Mouse (Mus musculus) bone marrow, adult 2 months (tissue): ENCODE measurements around the gene Ranbp9.

Experiments
- CTCF ChIP-seq: fragments of 200-500 bp; IDR thresholded peaks from 2 replicates; pipeline ENCODE4 v1.5.1; 2011; ENCODE audit warnings: low read length, control low read depth; ENCODE audit not compliant: control insufficient read depth, insufficient read depth
- POLR2A ChIP-seq: fragments of 200-500 bp; IDR thresholded peaks from 2 replicates; pipeline ENCODE4 v1.6.1; 2011; ENCODE audit warnings: low read depth, mild to moderate bottlenecking, control low read depth, low read length, borderline replicate concordance; ENCODE audit not compliant: control insufficient read depth

DNA sequence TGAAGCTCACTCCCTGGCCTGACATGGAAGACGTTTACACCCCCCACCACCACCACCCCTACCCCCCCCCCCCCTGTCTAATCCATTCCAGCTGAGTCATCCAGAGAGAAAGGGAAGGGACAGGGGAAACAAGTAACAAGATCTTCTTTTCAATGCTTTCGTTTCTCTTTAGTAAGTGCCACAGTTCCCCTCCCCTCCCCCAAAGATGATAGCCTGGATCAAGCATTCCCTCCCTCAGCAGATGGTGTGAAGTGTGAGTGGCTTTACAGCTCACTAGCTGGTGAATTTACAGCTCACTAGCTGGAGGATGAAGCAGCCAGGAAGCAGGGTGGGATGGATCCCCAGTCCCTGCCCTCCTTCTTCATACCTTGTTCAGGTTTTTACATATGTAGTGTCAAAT, 15.6 kb upstream of the Ranbp9 start:
- TF ChIP-seq CTCF (no peak), POLR2A (no peak)
